8 mouse cellular contexts compared by ENCODE assay signal in genomic region chr11:53098780-53099198, GRCm38 (mm10).
DNase-seq lines count a peak whose midpoint lies in the region; ATAC-seq and TF ChIP-seq lines count a peak whose summit lies in the region.

No protein-coding gene starts in this region.

- no peak overlapping the region for H3K4me3 ChIP-seq in kidney, adult 2 months (ENCODE audit: insufficient read depth, low read depth, low read length)
- no peak overlapping the region for H3K4me3 ChIP-seq in limb, embryonic 15.5 days

- no peak overlapping the region for H3K9ac ChIP-seq in limb, embryonic 15.5 days

- DNase-seq in cerebellum, adult 11 months: peak; percentile 21
- peak; percentile 65 for DNase-seq in kidney, postnatal 10 days
- DNase-seq in kidney, adult 2 months: no peak
- DNase-seq in cerebellum, adult 9-11 months: peak; percentile 41
- no peak for DNase-seq in thymus, postnatal 25 days
- no peak for DNase-seq in spleen, postnatal 14 days (ENCODE audit: low spot score in 2 of 2)

- H3K4me1 ChIP-seq in kidney, adult 2 months (ENCODE audit: control insufficient read depth, insufficient read depth, low read length): peaks cover 12% of the 10 kb centered on the region; the same call in 1 of the 2 replicates
- peaks cover 8% of the 10 kb centered on the region for H3K4me1 ChIP-seq in limb, embryonic 15.5 days

- H3K36me3 ChIP-seq in kidney, adult 2 months (ENCODE audit: control insufficient read depth, insufficient read depth, low read length): no peaks in the 10 kb centered on the region
- no peaks in the 10 kb centered on the region for H3K36me3 ChIP-seq in limb, embryonic 15.5 days

- H3K9me3 ChIP-seq in limb, embryonic 15.5 days: no peaks in the 10 kb centered on the region

- H3K27me3 ChIP-seq in kidney, adult 2 months (replicated peaks; ENCODE audit: control insufficient read depth, insufficient read depth, low read length): no peaks in the 10 kb centered on the region
- peaks cover 2% of the 10 kb centered on the region; the same call in 1 of the 2 replicates for H3K27me3 ChIP-seq in limb, embryonic 15.5 days

- H3K4me2 ChIP-seq in limb, embryonic 15.5 days: no peak overlapping the region

- no peak for TF ChIP-seq POLR2A in kidney, adult 2 months (IDR thresholded peaks at IDR 0.05; ENCODE audit: low read depth, low read length)

- no peak for ATAC-seq in cerebellum, adult (ENCODE audit: insufficient number of reproducible peaks, low FRiP score, low TSS enrichment)
- ATAC-seq in limb, embryonic 15.5 days (ENCODE audit: insufficient number of reproducible peaks, low FRiP score, low TSS enrichment, low read depth): peak; percentile 53; the same call in 1 of the 2 replicates

- 43% methylated on average over 3 of the region's 3 CpGs for WGBS in kidney, adult 2 months
- 40% methylated on average over 3 of the region's 3 CpGs for WGBS in limb, embryonic 15.5 days

- no peak overlapping the region for H3K27ac ChIP-seq in kidney, adult 2 months (ENCODE audit: insufficient read depth, low read depth, low read length)
- H3K27ac ChIP-seq in limb, embryonic 15.5 days: no peak overlapping the region

- TF ChIP-seq CTCF in kidney, adult 2 months (conservative IDR thresholded peaks at IDR 0.05; ENCODE audit: insufficient read depth, insufficient read length, low read depth, low read length): no peak

Comparison
In these comparisons a context has a peak if more than half of its experiments do, and no peak if none do; other contexts are left out.
1. DNase-seq: peak in cerebellum, adult 11 months (single experiment), kidney, postnatal 10 days (single experiment) and cerebellum, adult 9-11 months (single experiment); none in kidney, adult 2 months (single experiment), thymus, postnatal 25 days (single experiment) and spleen, postnatal 14 days (0 of 2).